Mouse (Mus musculus): ENCODE measurements around the gene Chn1. TPM values are rescaled to one million over a fixed set of nuclear protein-coding genes. Genes with fewer than 3 reads are reported as not detected.

Chn1 gene
- polyA plus RNA-seq, 1 experiment from 2014 or later: 11.3 TPM

GRCm38 (mm10) chr2:73592231-73593100 is 182.7 kb downstream of the Chn1 start:
- H3K36me3 ChIP-seq (ENCODE audit: control insufficient read depth, insufficient read depth, low read length): no peaks in the 10 kb centered on the region
- H3K27me3 ChIP-seq (replicated peaks; ENCODE audit: control insufficient read depth, insufficient read depth, low read length): no peaks in the 10 kb centered on the region
- no peaks in the 10 kb centered on the region for H3K9me3 ChIP-seq (ENCODE audit: control insufficient read depth, low read length)
- ATAC-seq: peak; percentile 58
- H3K4me2 ChIP-seq (ENCODE audit: low read depth, low read length): peak overlapping the region; percentile 9; the same call in 1 of the 2 replicates
- 57% methylated on average over 14 of the region's 14 CpGs for WGBS
- H3K4me3 ChIP-seq (ENCODE audit: low read length): no peak overlapping the region
- peaks cover 24% of the 10 kb centered on the region for H3K4me1 ChIP-seq (ENCODE audit: control insufficient read depth, insufficient read depth, low read length)
- peak overlapping the region; percentile 69 for H3K27ac ChIP-seq (ENCODE audit: low read length)
- no peak overlapping the region for H3K9ac ChIP-seq (ENCODE audit: low read depth, low read length)

GRCm38 (mm10) chr2:73591246-73591645 is 183.9 kb downstream of the Chn1 start:
- WGBS: 49% methylated on average over 6 of the region's 6 CpGs
- Histone ChIP-seq H3K9ac (ENCODE audit: low read depth, low read length) (no peak overlapping the region), H3K9me3 (ENCODE audit: control insufficient read depth, low read length) (no peaks in the 10 kb centered on the region), H3K27me3 (replicated peaks; ENCODE audit: control insufficient read depth, insufficient read depth, low read length) (no peaks in the 10 kb centered on the region), H3K36me3 (ENCODE audit: control insufficient read depth, insufficient read depth, low read length) (no peaks in the 10 kb centered on the region), H3K27ac (ENCODE audit: low read length) (no peak overlapping the region), H3K4me3 (ENCODE audit: low read length) (no peak overlapping the region), H3K4me1 (ENCODE audit: control insufficient read depth, insufficient read depth, low read length) (peaks cover 20% of the 10 kb centered on the region), H3K4me2 (ENCODE audit: low read depth, low read length) (no peak overlapping the region)
- ATAC-seq: no peak

GRCm38 (mm10) chr2:73590106-73590505 is 185.0 kb downstream of the Chn1 start:
- Histone ChIP-seq H3K9ac (ENCODE audit: low read depth, low read length) (peak overlapping the region; percentile 15; the same call in 1 of the 2 replicates), H3K4me2 (ENCODE audit: low read depth, low read length) (peak overlapping the region; percentile 30), H3K4me1 (ENCODE audit: control insufficient read depth, insufficient read depth, low read length) (peaks cover 18% of the 10 kb centered on the region), H3K27ac (ENCODE audit: low read length) (no peak overlapping the region), H3K9me3 (ENCODE audit: control insufficient read depth, low read length) (no peaks in the 10 kb centered on the region), H3K36me3 (ENCODE audit: control insufficient read depth, insufficient read depth, low read length) (no peaks in the 10 kb centered on the region), H3K27me3 (replicated peaks; ENCODE audit: control insufficient read depth, insufficient read depth, low read length) (no peaks in the 10 kb centered on the region), H3K4me3 (ENCODE audit: low read length) (peak overlapping the region; percentile 4; the same call in 1 of the 2 replicates)
- 6% methylated on average over 12 of the region's 12 CpGs for WGBS
- no peak for ATAC-seq

GRCm38 (mm10) chr2:73588951-73589350 is 186.2 kb downstream of the Chn1 start:
- Histone ChIP-seq H3K27me3 (replicated peaks; ENCODE audit: control insufficient read depth, insufficient read depth, low read length) (no peaks in the 10 kb centered on the region), H3K4me2 (ENCODE audit: low read depth, low read length) (no peak overlapping the region), H3K9ac (ENCODE audit: low read depth, low read length) (no peak overlapping the region), H3K4me1 (ENCODE audit: control insufficient read depth, insufficient read depth, low read length) (peaks cover 18% of the 10 kb centered on the region), H3K9me3 (ENCODE audit: control insufficient read depth, low read length) (no peaks in the 10 kb centered on the region), H3K27ac (ENCODE audit: low read length) (no peak overlapping the region), H3K36me3 (ENCODE audit: control insufficient read depth, insufficient read depth, low read length) (no peaks in the 10 kb centered on the region), H3K4me3 (ENCODE audit: low read length) (no peak overlapping the region)
- 51% methylated on average over 2 of the region's 2 CpGs for WGBS
- no peak for ATAC-seq

GRCm38 (mm10) chr2:73587109-73587506 is 188.0 kb downstream of the Chn1 start:
- no peak overlapping the region for H3K4me3 ChIP-seq (ENCODE audit: low read length)
- H3K27ac ChIP-seq (ENCODE audit: low read length): no peak overlapping the region

GRCm38 (mm10) chr2:73586392-73587108 is 188.6 kb downstream of the Chn1 start:
- Histone ChIP-seq H3K27me3 (replicated peaks; ENCODE audit: control insufficient read depth, insufficient read depth, low read length) (no peaks in the 10 kb centered on the region), H3K27ac (ENCODE audit: low read length) (no peak overlapping the region)

More at GRCm38 (mm10) chr2:73587109-73587506, 188.0 kb downstream of the Chn1 start:
- no peak for ATAC-seq
- Histone ChIP-seq H3K4me1 (ENCODE audit: control insufficient read depth, insufficient read depth, low read length) (peaks cover 15% of the 10 kb centered on the region), H3K9me3 (ENCODE audit: control insufficient read depth, low read length) (no peaks in the 10 kb centered on the region), H3K4me2 (ENCODE audit: low read depth, low read length) (no peak overlapping the region), H3K27me3 (replicated peaks; ENCODE audit: control insufficient read depth, insufficient read depth, low read length) (no peaks in the 10 kb centered on the region), H3K9ac (ENCODE audit: low read depth, low read length) (no peak overlapping the region), H3K36me3 (ENCODE audit: control insufficient read depth, insufficient read depth, low read length) (no peaks in the 10 kb centered on the region)
- WGBS: 52% methylated on average over 4 of the region's 4 CpGs

GRCm38 (mm10) chr2:73585347-73585831 is 189.8 kb downstream of the Chn1 start:
- Histone ChIP-seq H3K9ac (ENCODE audit: low read depth, low read length) (peak overlapping the region; percentile 16), H3K27me3 (replicated peaks; ENCODE audit: control insufficient read depth, insufficient read depth, low read length) (no peaks in the 10 kb centered on the region), H3K4me3 (ENCODE audit: low read length) (peak overlapping the region; percentile 51), H3K36me3 (ENCODE audit: control insufficient read depth, insufficient read depth, low read length) (no peaks in the 10 kb centered on the region), H3K27ac (ENCODE audit: low read length) (no peak overlapping the region; the same call in 1 of the 2 replicates), H3K9me3 (ENCODE audit: control insufficient read depth, low read length) (no peaks in the 10 kb centered on the region), H3K4me1 (ENCODE audit: control insufficient read depth, insufficient read depth, low read length) (peaks cover 12% of the 10 kb centered on the region; the same call in 1 of the 2 replicates), H3K4me2 (ENCODE audit: low read depth, low read length) (peak overlapping the region; percentile 63)
- ATAC-seq: peak; percentile 38; the same call in 1 of the 2 replicates
- 15% methylated on average over 12 of the region's 12 CpGs for WGBS

More at GRCm38 (mm10) chr2:73586392-73587108, 188.6 kb downstream of the Chn1 start:
- Histone ChIP-seq H3K4me1 (ENCODE audit: control insufficient read depth, insufficient read depth, low read length) (peaks cover 13% of the 10 kb centered on the region; the same call in 1 of the 2 replicates), H3K9ac (ENCODE audit: low read depth, low read length) (no peak overlapping the region), H3K4me3 (ENCODE audit: low read length) (no peak overlapping the region), H3K9me3 (ENCODE audit: control insufficient read depth, low read length) (no peaks in the 10 kb centered on the region), H3K4me2 (ENCODE audit: low read depth, low read length) (no peak overlapping the region), H3K36me3 (ENCODE audit: control insufficient read depth, insufficient read depth, low read length) (no peaks in the 10 kb centered on the region)
- no peak for ATAC-seq
- WGBS: 65% methylated on average over 10 of the region's 10 CpGs

- H3K27ac ChIP-seq (ENCODE audit: low read length): no peak overlapping the region
- peak overlapping the region; percentile 51 for H3K4me3 ChIP-seq (ENCODE audit: low read length)
- peak overlapping the region; percentile 16 for H3K9ac ChIP-seq (ENCODE audit: low read depth, low read length)
- WGBS: 4% methylated on average over 18 of the region's 18 CpGs
- H3K9me3 ChIP-seq (ENCODE audit: control insufficient read depth, low read length): no peaks in the 10 kb centered on the region
- H3K4me1 ChIP-seq (ENCODE audit: control insufficient read depth, insufficient read depth, low read length): peaks cover 6% of the 10 kb centered on the region; the same call in 1 of the 2 replicates
- peak overlapping the region; percentile 63 for H3K4me2 ChIP-seq (ENCODE audit: low read depth, low read length)
- no peaks in the 10 kb centered on the region for H3K27me3 ChIP-seq (replicated peaks; ENCODE audit: control insufficient read depth, insufficient read depth, low read length)
- peak; percentile 82 for ATAC-seq
- H3K36me3 ChIP-seq (ENCODE audit: control insufficient read depth, insufficient read depth, low read length): no peaks in the 10 kb centered on the region
These were observed 190.3 kb downstream of the Chn1 start for GRCm38 (mm10) chr2:73584645-73585346.
